Mouse (Mus musculus) gonadal fat pad, adult 2 months (tissue): ENCODE data around the gene Inhbb. TPM values are rescaled to one million over a fixed set of nuclear protein-coding genes. Genes with fewer than 3 reads are reported as not detected.

Experiments
- DNase-seq: peaks from one replicate; pipeline ENCODE4 v3.0.0-alpha.2; 2012; ENCODE audit warnings: low read depth
- polyA plus RNA-seq: library from polyadenylated mRNA; depleted of rRNA; stranded (reverse); fragments of >200 nt; gene quantifications from 2 replicates; pipeline ENCODE4 v1.2.3, GENCODE M21; 2012

Gene Inhbb
- polyA plus RNA-seq, 1 experiment: 26.1 TPM

DNA sequence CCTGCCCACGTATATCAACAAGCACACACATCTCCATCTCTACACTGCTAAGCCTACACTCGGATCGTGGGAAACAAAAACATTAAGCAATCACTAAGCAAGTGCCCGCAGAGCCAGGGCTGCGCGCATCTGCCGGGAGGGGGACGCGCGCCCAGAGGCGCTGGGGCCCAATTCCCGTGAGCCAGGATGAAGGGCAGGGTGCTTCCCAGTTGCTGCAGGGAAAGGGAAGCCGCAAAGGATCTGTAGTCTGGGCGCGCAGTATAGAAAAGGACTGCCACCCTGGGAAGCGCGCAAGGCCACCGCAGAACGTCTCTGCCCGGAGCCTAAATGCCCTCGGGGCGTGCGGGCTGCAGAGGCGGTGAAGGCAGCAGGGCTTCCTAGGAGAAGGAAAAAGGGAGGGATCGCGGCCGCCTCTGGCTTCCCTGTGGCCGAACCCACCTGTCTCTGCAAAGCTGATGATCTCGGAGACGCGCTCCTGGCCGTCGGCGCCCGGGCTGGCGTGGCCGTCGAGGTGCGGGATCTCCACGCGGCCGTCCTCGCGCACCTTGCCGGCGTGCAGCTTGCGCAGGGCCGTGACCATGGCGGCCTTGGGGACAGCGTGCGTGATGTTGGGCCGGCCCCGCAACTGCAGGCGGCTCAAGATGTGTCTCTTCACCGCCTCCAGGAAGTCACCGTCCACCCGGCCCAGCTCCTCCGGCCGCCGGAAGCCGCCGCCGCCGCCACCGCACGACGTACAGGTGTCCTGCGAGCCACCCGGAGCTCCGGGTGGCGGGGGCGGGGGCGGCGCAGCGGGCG is 1.7 kb downstream of the Inhbb start:
- DNase-seq: no peak

GRCm38 (mm10) chr1:119419151-119420105 is 2.6 kb downstream of the Inhbb start:
- no peak for DNase-seq

DNA sequence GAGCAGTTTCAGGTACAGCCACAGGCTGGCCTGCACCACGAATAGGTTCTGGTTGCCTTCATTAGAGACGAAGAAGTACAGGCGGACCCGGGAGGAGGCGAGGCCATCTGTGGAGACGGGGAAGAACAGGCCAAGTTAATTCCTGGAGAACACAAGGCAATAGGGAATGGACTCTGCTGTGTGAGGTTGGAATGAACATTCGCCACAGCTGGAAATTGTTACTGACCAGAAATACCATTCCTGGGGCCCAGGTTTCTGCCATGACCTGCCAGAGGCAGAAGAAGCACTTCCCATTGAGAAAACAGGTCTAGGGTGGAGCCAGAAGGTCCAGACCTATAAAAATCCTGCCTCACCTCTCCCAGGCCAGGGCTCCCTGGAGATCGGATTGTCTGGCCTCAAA is 4.1 kb downstream of the Inhbb start:
- DNase-seq: no peak

DNA sequence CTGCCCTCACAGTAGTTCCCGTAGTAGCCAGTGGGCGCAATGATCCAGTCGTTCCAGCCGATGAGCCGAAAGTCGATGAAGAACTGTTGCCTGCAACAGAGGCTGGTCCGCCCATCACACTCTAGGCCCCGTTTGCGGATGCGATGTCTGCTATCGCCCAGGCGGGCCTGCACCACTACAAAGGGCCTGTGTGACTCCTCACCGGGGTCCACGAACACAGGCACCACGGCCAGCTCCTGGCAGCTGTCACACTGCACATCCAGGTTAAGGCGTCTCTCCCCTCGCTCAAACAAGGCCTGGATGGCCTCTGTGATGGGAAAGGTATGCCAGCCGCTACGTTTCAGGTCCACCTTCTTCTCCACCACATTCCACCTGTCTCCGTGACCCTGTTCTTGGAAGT is 4.5 kb downstream of the Inhbb start:
- DNase-seq: no peak

DNA sequence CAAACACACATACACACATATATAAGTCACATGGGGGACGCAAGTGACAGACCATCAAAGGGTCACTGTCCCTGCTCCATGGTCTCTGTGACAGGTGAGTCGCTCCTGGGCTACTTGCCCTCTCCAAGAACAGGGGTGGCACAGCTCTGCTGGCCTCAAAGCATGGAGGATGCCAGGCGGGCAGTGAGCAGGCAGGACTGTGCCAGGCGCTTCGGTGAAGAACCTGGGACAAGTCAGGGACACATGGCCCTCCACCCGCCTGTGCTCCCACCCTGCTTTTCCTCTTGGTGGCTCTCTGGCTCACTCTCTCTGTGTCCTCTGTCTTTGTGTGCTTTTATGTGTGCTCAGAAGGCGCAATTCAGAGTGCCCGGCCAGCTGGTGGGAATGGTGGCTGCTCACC is 5.4 kb downstream of the Inhbb start:
- no peak for DNase-seq

- no peak for DNase-seq
Observed at GRCm38 (mm10) chr1:119416177-119416576, 5.9 kb downstream of the Inhbb start.

DNA sequence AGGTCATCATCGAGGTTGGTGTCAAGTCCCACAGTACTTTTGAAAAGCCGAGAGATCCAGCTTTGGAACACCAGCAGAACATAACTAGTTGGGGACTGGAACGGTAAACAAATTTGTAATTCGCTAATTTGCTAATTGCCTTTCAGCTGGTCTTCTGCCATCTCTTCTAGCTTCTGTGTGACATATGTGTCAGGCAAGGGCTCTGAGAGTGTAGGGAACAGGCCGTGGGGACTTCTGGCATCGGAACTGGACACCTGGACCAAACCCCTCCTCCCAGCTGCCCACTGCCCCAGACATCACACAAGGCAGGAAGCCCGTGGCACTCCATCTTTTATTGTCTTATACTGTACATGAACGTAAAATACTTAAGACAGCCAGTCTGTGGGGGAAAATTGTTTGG is 6.9 kb downstream of the Inhbb start:
- DNase-seq: no peak

DNA sequence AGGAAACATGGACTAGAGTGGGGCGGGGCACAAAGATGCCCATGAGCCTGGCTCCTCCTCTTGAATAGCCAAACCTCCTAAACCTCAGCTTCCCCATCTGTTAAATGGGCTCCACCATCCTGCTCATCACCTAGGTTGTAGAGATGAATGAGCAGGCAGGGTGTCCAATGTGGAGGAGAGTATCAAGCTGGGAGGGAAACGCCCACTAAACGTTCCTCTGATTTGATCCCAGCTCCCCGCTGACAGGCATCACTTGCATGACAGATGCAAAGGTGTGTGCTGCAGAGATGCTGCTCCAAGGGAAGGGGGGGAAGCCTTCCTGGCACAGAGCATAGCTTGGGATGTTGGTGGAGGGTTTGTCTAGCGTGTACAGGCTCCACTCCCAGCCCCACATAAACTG is 11.4 kb downstream of the Inhbb start:
- DNase-seq: no peak

- no peak for DNase-seq
Observed at GRCm38 (mm10) chr1:119409599-119410168, 12.4 kb downstream of the Inhbb start.

- no peak for DNase-seq
Observed at GRCm38 (mm10) chr1:119409106-119409505, 12.9 kb downstream of the Inhbb start.

GRCm38 (mm10) chr1:119407691-119408315 is 14.2 kb downstream of the Inhbb start:
- no peak for DNase-seq

DNA sequence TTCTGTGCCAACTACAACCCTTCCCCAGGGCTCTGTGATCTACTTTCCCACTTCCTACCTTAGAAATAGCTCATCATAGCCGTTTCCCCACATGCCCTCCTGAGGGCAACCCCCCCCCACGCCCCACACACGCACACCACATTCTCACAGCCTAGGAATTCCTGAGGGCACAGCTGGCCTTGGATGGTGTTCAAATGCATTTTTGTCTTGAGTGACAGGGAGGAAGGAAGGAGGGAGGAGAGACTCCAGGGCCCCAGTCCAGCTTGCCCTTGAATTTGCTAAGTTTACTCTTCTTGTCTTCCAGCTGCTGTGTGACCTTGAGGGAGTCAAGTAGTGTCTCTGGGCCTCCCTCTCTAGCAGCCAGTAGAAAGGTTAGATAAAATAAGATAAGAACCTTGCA is 17.2 kb downstream of the Inhbb start:
- no peak for DNase-seq

- no peak for DNase-seq
Observed at GRCm38 (mm10) chr1:119404341-119404740, 17.7 kb downstream of the Inhbb start.

GRCm38 (mm10) chr1:119401249-119401648 is 20.8 kb downstream of the Inhbb start:
- DNase-seq: no peak

DNA sequence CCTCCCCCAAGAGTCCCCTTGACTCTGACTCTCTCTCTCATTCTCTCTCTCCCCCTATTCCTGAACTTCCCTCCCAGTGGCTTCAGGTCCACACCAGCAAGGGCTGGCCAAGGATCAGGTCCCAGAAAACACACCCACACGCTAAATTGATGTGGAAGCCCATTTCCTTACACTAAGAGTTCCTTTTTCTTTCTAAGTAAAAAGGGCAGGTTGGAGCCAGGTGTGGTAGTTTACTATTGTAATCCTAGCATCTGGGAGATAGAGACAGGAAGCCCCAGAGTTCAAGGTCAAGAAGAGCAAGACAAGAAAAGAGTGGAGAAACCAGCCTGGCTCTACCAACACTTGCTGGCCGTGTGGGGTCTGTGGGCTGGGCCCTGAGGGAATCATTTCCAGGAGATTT is 23.4 kb downstream of the Inhbb start:
- DNase-seq: no peak

DNA sequence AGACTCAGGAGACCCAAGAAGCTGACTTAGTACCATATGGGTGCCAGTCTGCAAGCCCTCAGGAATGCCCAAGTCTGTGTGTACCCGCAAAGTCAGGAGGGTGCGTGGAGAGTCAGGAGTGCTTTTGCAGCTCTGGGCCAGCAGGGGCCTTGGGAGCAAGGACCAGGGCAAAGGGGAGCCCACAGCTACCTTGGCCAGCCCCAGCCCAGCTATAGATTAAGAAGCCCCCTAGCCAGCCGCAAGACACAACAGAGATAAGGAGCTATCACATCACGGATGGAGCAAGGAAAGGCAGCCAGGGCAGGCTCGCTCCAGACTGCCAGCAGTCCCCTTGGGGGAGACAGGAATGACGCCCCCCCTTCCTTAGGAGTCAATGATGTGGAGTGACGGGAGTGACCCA is 24.2 kb downstream of the Inhbb start:
- DNase-seq: no peak

GRCm38 (mm10) chr1:119391311-119391710 is 30.7 kb downstream of the Inhbb start:
- no peak for DNase-seq

GRCm38 (mm10) chr1:119390676-119391075 is 31.4 kb downstream of the Inhbb start:
- no peak for DNase-seq

GRCm38 (mm10) chr1:119389771-119390500 is 32.1 kb downstream of the Inhbb start:
- no peak for DNase-seq

- no peak for DNase-seq
Observed at GRCm38 (mm10) chr1:119388664-119389396, 33.2 kb downstream of the Inhbb start.

DNA sequence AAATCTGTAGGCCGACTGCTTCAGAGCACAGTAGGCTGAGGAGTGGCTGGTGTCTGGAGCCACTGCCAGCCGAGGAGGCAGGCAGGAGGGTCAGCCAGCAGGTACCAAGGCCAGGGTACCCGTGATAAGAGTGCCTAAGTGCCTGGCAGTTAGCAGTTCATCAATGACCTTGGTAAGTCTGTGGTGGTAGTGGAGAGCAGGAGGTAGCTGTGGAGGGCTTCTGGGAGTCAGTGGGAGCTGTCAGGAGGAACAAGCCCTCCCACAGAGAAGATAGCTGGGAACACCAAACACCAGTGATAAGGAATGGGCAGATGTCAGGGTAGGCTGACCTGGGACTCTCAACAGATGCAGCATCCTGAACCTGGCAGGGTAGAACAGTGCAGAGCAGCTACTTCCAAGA is 35.7 kb downstream of the Inhbb start:
- no peak for DNase-seq
